Mouse (Mus musculus) hindbrain, embryonic 14.5 days (tissue): Measurements from ENCODE around the gene Prkg1. TPM values are rescaled to one million over a fixed set of nuclear protein-coding genes. Genes with fewer than 3 reads are reported as not detected.

Experiments used
- ATAC-seq: fragments of 200-750 bp; cut with Nextera tagmentation; 2 replicates; pipeline ENCODE4 v1.8.0; 2017; ENCODE audit warnings: moderate number of reproducible peaks, mild to moderate bottlenecking, moderate TSS enrichment, moderate library complexity; ENCODE audit not compliant: low FRiP score
- DNase-seq: peaks from one replicate; pipeline ENCODE4 v3.0.0-alpha.2; 2015; ENCODE audit warnings: low spot score
- H3K27ac ChIP-seq: fragments of 300-500 bp; sonication (generic); 2 replicates; pipeline ENCODE4 v1.5.1; 2014; ENCODE audit warnings: mild to moderate bottlenecking, moderate library complexity
- H3K27me3 ChIP-seq: fragments of 300-500 bp; sonication (generic); 2 replicates; pipeline ENCODE4 v1.6.1; 2014; ENCODE audit warnings: mild to moderate bottlenecking, low read length, mixed read lengths; ENCODE audit not compliant: control insufficient read depth, insufficient read depth
- H3K36me3 ChIP-seq: fragments of 300-500 bp; sonication (generic); replicated peaks from 2 replicates; pipeline ENCODE4 v1.6.1; 2014; ENCODE audit not compliant: control insufficient read depth, insufficient read depth
- H3K4me1 ChIP-seq: fragments of 300-500 bp; sonication (generic); replicated peaks from 2 replicates; pipeline ENCODE4 v1.6.1; 2014; ENCODE audit warnings: antibody characterized with exemption, low read length, mixed read lengths; ENCODE audit not compliant: control insufficient read depth, insufficient read depth
- H3K4me2 ChIP-seq: fragments of 300-500 bp; sonication (generic); replicated peaks from 2 replicates; pipeline ENCODE4 v1.6.1; 2014; ENCODE audit warnings: mild to moderate bottlenecking, moderate library complexity
- H3K4me3 ChIP-seq: fragments of 300-500 bp; sonication (generic); replicated peaks from 2 replicates; pipeline ENCODE4 v1.5.1; 2014; ENCODE audit warnings: mild to moderate bottlenecking, low read length
- H3K9ac ChIP-seq: fragments of 300-500 bp; sonication (generic); 2 replicates; pipeline ENCODE4 v1.6.1; 2014
- H3K9me3 ChIP-seq: fragments of 300-500 bp; sonication (generic); 2 replicates; pipeline ENCODE4 v1.6.1; 2016; ENCODE audit warnings: low read length; ENCODE audit not compliant: control insufficient read depth
- WGBS: fragments of 180-500 bp; shearing (Covaris S2); extraction: QIAGEN DNeasy Blood & Tissue Kit; methylation state at CpG from one replicate; pipeline ENCODE4 v1.1.7; 2014; 5-methylcytosine and 5-hydroxymethylcytosine counted together
- polyA plus RNA-seq: library from polyadenylated mRNA; unstranded; fragments of >200 nt; fragmentation: Nextera tagmentation; extraction: Ambion mirVana; gene quantifications from 2 replicates; pipeline ENCODE4 v1.2.1, GENCODE M21; 2014

Prkg1 gene
- polyA plus RNA-seq, 1 experiment from 2014 or later: 7.0 TPM

- H3K27ac ChIP-seq: no peak overlapping the region
- H3K4me3 ChIP-seq: no peak overlapping the region
- H3K4me2 ChIP-seq: no peak overlapping the region
- no peak for ATAC-seq
- 82% methylated on average over 1 of the region's 1 CpGs for WGBS
- no peaks in the 10 kb centered on the region for H3K9me3 ChIP-seq
- no peak overlapping the region for H3K9ac ChIP-seq
- no peaks in the 10 kb centered on the region for H3K27me3 ChIP-seq
- no peak for DNase-seq
- no peaks in the 10 kb centered on the region for H3K4me1 ChIP-seq
- no peaks in the 10 kb centered on the region for H3K36me3 ChIP-seq
These were observed 331.4 kb downstream of the Prkg1 start for GRCm38 (mm10) chr19:31433446-31433845.

- Histone ChIP-seq H3K9me3 (no peaks in the 10 kb centered on the region), H3K4me3 (no peak overlapping the region), H3K9ac (no peak overlapping the region), H3K36me3 (no peaks in the 10 kb centered on the region), H3K4me1 (no peaks in the 10 kb centered on the region), H3K4me2 (no peak overlapping the region), H3K27me3 (no peaks in the 10 kb centered on the region), H3K27ac (no peak overlapping the region)
- ATAC-seq (no peak), DNase-seq (no peak)
- 76% methylated on average over 2 of the region's 2 CpGs for WGBS
These were observed 333.4 kb downstream of the Prkg1 start for GRCm38 (mm10) chr19:31431411-31431810.

GRCm38 (mm10) chr19:31426142-31426541 lies 338.7 kb downstream of the Prkg1 start:
- H3K36me3 ChIP-seq: no peaks in the 10 kb centered on the region
- no peaks in the 10 kb centered on the region for H3K27me3 ChIP-seq
- DNase-seq (no peak), ATAC-seq (no peak)
- no peak overlapping the region for H3K27ac ChIP-seq
- H3K9ac ChIP-seq: no peak overlapping the region
- no peaks in the 10 kb centered on the region for H3K9me3 ChIP-seq
- 73% methylated on average over 5 of the region's 5 CpGs for WGBS
- no peak overlapping the region for H3K4me2 ChIP-seq
- 0 out of 2 replicates have a peak, but pooled peaks cover 5% of the 10 kb centered on the region for H3K4me1 ChIP-seq
- H3K4me3 ChIP-seq: no peak overlapping the region

GRCm38 (mm10) chr19:31425199-31425598 lies 339.6 kb downstream of the Prkg1 start:
- H3K36me3 ChIP-seq: no peaks in the 10 kb centered on the region
- 0 out of 2 replicates have a peak, but pooled peaks cover 5% of the 10 kb centered on the region for H3K4me1 ChIP-seq
- peak overlapping the region; percentile 22 for H3K4me2 ChIP-seq
- 42% methylated on average over 9 of the region's 9 CpGs for WGBS
- H3K27ac ChIP-seq: no peak overlapping the region
- no peaks in the 10 kb centered on the region for H3K27me3 ChIP-seq
- H3K9me3 ChIP-seq: no peaks in the 10 kb centered on the region
- ATAC-seq (no peak), DNase-seq (peak; percentile 30)
- no peak overlapping the region for H3K4me3 ChIP-seq
- no peak overlapping the region for H3K9ac ChIP-seq

- Histone ChIP-seq H3K4me2 (no peak overlapping the region), H3K4me3 (no peak overlapping the region), H3K27ac (no peak overlapping the region), H3K9ac (no peak overlapping the region), H3K4me1 (0 out of 2 replicates have a peak, but pooled peaks cover 5% of the 10 kb centered on the region), H3K9me3 (no peaks in the 10 kb centered on the region), H3K27me3 (no peaks in the 10 kb centered on the region), H3K36me3 (no peaks in the 10 kb centered on the region)
- WGBS: 83% methylated on average over 5 of the region's 5 CpGs
- DNase-seq: no peak
- no peak for ATAC-seq
These were observed 340.5 kb downstream of the Prkg1 start for GRCm38 (mm10) chr19:31424319-31424718.

- Histone ChIP-seq H3K9me3 (no peaks in the 10 kb centered on the region), H3K4me3 (no peak overlapping the region), H3K36me3 (no peaks in the 10 kb centered on the region), H3K27ac (no peak overlapping the region), H3K4me2 (no peak overlapping the region), H3K27me3 (no peaks in the 10 kb centered on the region), H3K9ac (no peak overlapping the region), H3K4me1 (no peaks in the 10 kb centered on the region)
- 86% methylated on average over 7 of the region's 7 CpGs for WGBS
- no peak for DNase-seq
- no peak for ATAC-seq
These were observed 351.3 kb downstream of the Prkg1 start for GRCm38 (mm10) chr19:31413571-31413970.

GRCm38 (mm10) chr19:31396096-31396495 lies 368.7 kb downstream of the Prkg1 start:
- ATAC-seq: no peak
- H3K4me2 ChIP-seq: no peak overlapping the region
- 71% methylated on average over 1 of the region's 1 CpGs for WGBS

GRCm38 (mm10) chr19:31385353-31385752 lies 379.5 kb downstream of the Prkg1 start:
- H3K9ac ChIP-seq: no peak overlapping the region

More at GRCm38 (mm10) chr19:31396096-31396495, 368.7 kb downstream of the Prkg1 start:
- Histone ChIP-seq H3K27me3 (no peaks in the 10 kb centered on the region), H3K27ac (no peak overlapping the region), H3K36me3 (no peaks in the 10 kb centered on the region), H3K9ac (no peak overlapping the region), H3K9me3 (no peaks in the 10 kb centered on the region), H3K4me1 (no peaks in the 10 kb centered on the region), H3K4me3 (no peak overlapping the region)
- no peak for DNase-seq

GRCm38 (mm10) chr19:31383881-31384280 lies 381.0 kb downstream of the Prkg1 start:
- WGBS: 45% methylated on average over 5 of the region's 5 CpGs
- Histone ChIP-seq H3K36me3 (no peaks in the 10 kb centered on the region), H3K9ac (no peak overlapping the region), H3K27me3 (no peaks in the 10 kb centered on the region), H3K9me3 (no peaks in the 10 kb centered on the region), H3K4me1 (no peaks in the 10 kb centered on the region), H3K27ac (no peak overlapping the region), H3K4me2 (no peak overlapping the region), H3K4me3 (no peak overlapping the region)
- ATAC-seq: peak; percentile 90
- DNase-seq: peak; percentile 50

More at GRCm38 (mm10) chr19:31385353-31385752, 379.5 kb downstream of the Prkg1 start:
- no peaks in the 10 kb centered on the region for H3K27me3 ChIP-seq
- 90% methylated on average over 3 of the region's 3 CpGs for WGBS
- H3K4me1 ChIP-seq: no peaks in the 10 kb centered on the region
- no peak for DNase-seq
- H3K36me3 ChIP-seq: no peaks in the 10 kb centered on the region
- no peak overlapping the region for H3K4me3 ChIP-seq
- no peak overlapping the region for H3K4me2 ChIP-seq
- H3K27ac ChIP-seq: no peak overlapping the region
- ATAC-seq: no peak
- no peaks in the 10 kb centered on the region for H3K9me3 ChIP-seq

- no peaks in the 10 kb centered on the region for H3K36me3 ChIP-seq
- WGBS: 73% methylated on average over 1 of the region's 1 CpGs
- H3K4me1 ChIP-seq: no peaks in the 10 kb centered on the region
- H3K27me3 ChIP-seq: no peaks in the 10 kb centered on the region
- H3K4me2 ChIP-seq: no peak overlapping the region
- H3K9me3 ChIP-seq: no peaks in the 10 kb centered on the region
- ATAC-seq (no peak), DNase-seq (no peak)
- no peak overlapping the region for H3K9ac ChIP-seq
- no peak overlapping the region for H3K27ac ChIP-seq
- H3K4me3 ChIP-seq: no peak overlapping the region
These were observed 394.7 kb downstream of the Prkg1 start for GRCm38 (mm10) chr19:31370106-31370505.
